Mouse (Mus musculus): Measurements from ENCODE around the gene Pcsk5. TPM values are rescaled to one million over a fixed set of nuclear protein-coding genes. Genes with fewer than 3 reads are reported as not detected.
"Not testable (repeated sequence)": the region's sequence is repeated elsewhere in the genome, so short reads cannot be mapped to it uniquely, and the experiment has no call there.

Gene Pcsk5
- polyA plus RNA-seq, 1 experiment from 2014 or later = 33.9 TPM

DNA sequence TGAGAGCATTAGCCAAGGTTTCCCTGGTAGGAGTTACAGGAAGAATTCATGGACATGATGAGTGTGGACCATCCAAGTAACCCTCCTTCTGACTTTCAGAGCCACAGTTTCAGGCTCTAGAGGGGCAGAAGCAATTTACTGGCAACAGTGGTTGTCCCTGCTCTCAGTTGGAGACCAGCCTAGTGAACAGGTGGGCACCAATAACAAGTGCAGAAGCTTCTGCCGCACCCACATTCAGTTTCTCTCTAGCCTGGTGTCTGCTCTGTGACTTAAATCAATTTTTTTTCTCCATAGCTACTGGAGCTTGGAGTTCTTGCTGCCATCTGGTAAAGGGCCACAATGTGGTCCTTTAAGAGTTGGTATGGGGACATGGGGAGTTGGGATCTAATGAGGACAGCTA is 341.3 kb downstream of the Pcsk5 start:
- Histone ChIP-seq H3K27me3 (no peaks in the 10 kb centered on the region), H3K4me2 (no peak overlapping the region), H3K36me3 (no peaks in the 10 kb centered on the region), H3K4me3 (no peak overlapping the region), H3K9me3 (no peaks in the 10 kb centered on the region), H3K27ac (no peak overlapping the region), H3K9ac (no peak overlapping the region), H3K4me1 (no peaks in the 10 kb centered on the region)
- no peak for ATAC-seq (ENCODE audit: insufficient number of reproducible peaks, insufficient read depth, low FRiP score, low TSS enrichment, low read depth)
- 93% methylated on average over 1 of the region's 1 CpGs for WGBS

DNA sequence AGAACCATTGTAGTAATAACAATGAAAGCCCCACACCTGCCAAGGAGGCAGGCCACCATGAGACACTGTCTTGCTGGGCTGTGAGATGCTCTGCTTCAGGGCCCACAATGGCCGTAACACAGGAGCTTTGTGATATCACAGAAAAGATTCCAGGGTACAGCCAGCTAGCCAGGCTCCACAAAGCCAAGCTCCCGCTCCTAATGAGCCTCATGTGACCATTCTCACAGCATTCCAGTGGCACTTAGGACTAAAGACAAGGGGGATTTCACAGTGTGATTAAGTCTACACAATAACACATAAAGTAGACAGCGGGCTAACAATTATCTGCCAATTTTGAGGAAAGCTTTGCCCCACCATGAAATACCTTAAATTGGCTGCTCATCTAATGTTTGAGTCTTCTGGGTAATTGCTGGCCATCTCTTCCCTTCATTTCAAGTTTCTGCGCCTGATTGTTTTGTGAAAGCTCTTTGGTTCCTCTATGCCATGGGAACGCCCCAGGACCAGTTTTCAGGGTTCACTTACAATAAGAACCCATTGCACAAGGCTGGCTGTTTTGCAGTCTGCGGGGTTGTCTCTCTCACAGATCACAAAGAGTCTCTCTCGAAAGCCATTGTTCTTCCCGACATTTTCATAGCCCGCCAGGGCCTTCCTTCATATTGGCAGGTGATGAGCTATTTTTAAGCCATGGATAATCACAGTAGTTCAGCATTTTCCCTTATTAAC is 345.4 kb downstream of the Pcsk5 start:
- H3K27me3 ChIP-seq = no peaks in the 10 kb centered on the region
- no peak overlapping the region for H3K4me2 ChIP-seq
- H3K9ac ChIP-seq = no peak overlapping the region
- 78% methylated on average over 9 of the region's 9 CpGs for WGBS
- no peaks in the 10 kb centered on the region for H3K9me3 ChIP-seq
- no peaks in the 10 kb centered on the region for H3K36me3 ChIP-seq
- H3K4me3 ChIP-seq = no peak overlapping the region
- H3K27ac ChIP-seq = no peak overlapping the region
- ATAC-seq (ENCODE audit: insufficient number of reproducible peaks, insufficient read depth, low FRiP score, low TSS enrichment, low read depth) = no peak
- H3K4me1 ChIP-seq = peaks cover 8% of the 10 kb centered on the region; the same call in 1 of the 2 replicates

GRCm38 (mm10) chr19:17491322-17491721 is 346.1 kb downstream of the Pcsk5 start:
- Histone ChIP-seq H3K27ac (no peak overlapping the region), H3K9ac (no peak overlapping the region), H3K36me3 (no peaks in the 10 kb centered on the region), H3K9me3 (no peaks in the 10 kb centered on the region), H3K4me2 (no peak overlapping the region), H3K27me3 (no peaks in the 10 kb centered on the region), H3K4me3 (no peak overlapping the region), H3K4me1 (peaks cover 8% of the 10 kb centered on the region; the same call in 1 of the 2 replicates)
- WGBS = 91% methylated on average over 3 of the region's 3 CpGs
- no peak for ATAC-seq (ENCODE audit: insufficient number of reproducible peaks, insufficient read depth, low FRiP score, low TSS enrichment, low read depth)

GRCm38 (mm10) chr19:17489866-17490141 is 347.6 kb downstream of the Pcsk5 start:
- Histone ChIP-seq H3K4me1 (peaks cover 8% of the 10 kb centered on the region; the same call in 1 of the 2 replicates), H3K4me3 (no peak overlapping the region), H3K36me3 (no peaks in the 10 kb centered on the region), H3K9me3 (no peaks in the 10 kb centered on the region), H3K9ac (no peak overlapping the region), H3K27ac (no peak overlapping the region), H3K27me3 (no peaks in the 10 kb centered on the region), H3K4me2 (no peak overlapping the region)
- WGBS = 57% methylated on average over 3 of the region's 3 CpGs
- no peak for ATAC-seq (ENCODE audit: insufficient number of reproducible peaks, insufficient read depth, low FRiP score, low TSS enrichment, low read depth)

DNA sequence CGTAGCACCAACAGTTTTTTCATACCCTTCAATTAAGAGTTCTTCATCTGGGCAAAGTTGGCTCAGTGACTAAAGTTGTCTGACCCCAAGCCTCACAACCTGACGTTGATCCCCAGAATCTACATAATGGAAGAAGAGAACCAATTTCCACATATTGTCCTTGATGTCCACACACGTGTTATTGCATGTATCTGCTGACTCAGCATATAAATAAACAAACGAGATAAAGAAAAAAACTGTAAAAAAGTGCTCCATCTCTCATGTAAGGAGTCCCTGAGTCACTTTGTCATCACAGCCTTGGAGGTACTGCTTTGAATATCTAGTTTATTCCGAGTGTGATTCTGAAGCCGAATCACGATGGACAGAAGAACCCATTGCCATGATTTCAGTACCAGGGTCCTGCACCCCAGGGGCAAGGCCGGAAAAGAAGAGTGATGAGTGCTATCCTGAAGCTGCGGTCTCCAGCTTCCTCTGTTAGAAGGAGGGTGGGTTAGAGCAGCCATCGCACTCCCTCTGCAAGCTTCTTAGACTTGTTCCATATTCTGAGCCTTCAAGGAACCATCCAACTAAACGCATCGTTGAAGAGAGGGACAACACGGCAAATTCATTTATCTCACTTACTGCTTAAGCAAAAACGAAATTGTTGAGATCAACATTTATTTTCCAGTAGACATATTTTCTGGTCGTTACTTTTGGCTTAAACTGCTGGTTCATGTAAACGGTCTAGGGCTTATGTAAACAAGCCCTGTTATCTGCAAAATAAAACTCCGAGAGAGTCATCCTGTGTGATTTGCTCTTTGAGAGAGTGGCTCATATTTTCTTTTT is 348.2 kb downstream of the Pcsk5 start:
- Histone ChIP-seq H3K9me3 (no peaks in the 10 kb centered on the region), H3K4me2 (no peak overlapping the region)

GRCm38 (mm10) chr19:17482126-17482790 is 355.2 kb downstream of the Pcsk5 start:
- no peak for ATAC-seq (ENCODE audit: insufficient number of reproducible peaks, insufficient read depth, low FRiP score, low TSS enrichment, low read depth)
- 56% methylated on average over 6 of the region's 6 CpGs for WGBS
- Histone ChIP-seq H3K4me3 (no peak overlapping the region), H3K36me3 (no peaks in the 10 kb centered on the region), H3K27me3 (no peaks in the 10 kb centered on the region), H3K27ac (no peak overlapping the region), H3K9me3 (no peaks in the 10 kb centered on the region), H3K4me1 (no peaks in the 10 kb centered on the region), H3K9ac (no peak overlapping the region), H3K4me2 (no peak overlapping the region)

More for the DNA sequence above, 348.2 kb downstream of the Pcsk5 start:
- ATAC-seq (ENCODE audit: insufficient number of reproducible peaks, insufficient read depth, low FRiP score, low TSS enrichment, low read depth) = no peak
- Histone ChIP-seq H3K27ac (no peak overlapping the region), H3K4me1 (peaks cover 8% of the 10 kb centered on the region; the same call in 1 of the 2 replicates), H3K27me3 (no peaks in the 10 kb centered on the region), H3K9ac (no peak overlapping the region), H3K36me3 (no peaks in the 10 kb centered on the region), H3K4me3 (no peak overlapping the region)
- WGBS = 81% methylated on average over 17 of the region's 17 CpGs

GRCm38 (mm10) chr19:17479471-17479870 is 358.0 kb downstream of the Pcsk5 start:
- H3K4me1 ChIP-seq = no peaks in the 10 kb centered on the region
- no peak overlapping the region for H3K4me2 ChIP-seq
- H3K9ac ChIP-seq = no peak overlapping the region
- 89% methylated on average over 5 of the region's 5 CpGs for WGBS
- no peaks in the 10 kb centered on the region for H3K27me3 ChIP-seq
- H3K36me3 ChIP-seq = no peaks in the 10 kb centered on the region
- no peaks in the 10 kb centered on the region for H3K9me3 ChIP-seq
- no peak overlapping the region for H3K4me3 ChIP-seq
- no peak for ATAC-seq (ENCODE audit: insufficient number of reproducible peaks, insufficient read depth, low FRiP score, low TSS enrichment, low read depth)
- H3K27ac ChIP-seq = no peak overlapping the region

DNA sequence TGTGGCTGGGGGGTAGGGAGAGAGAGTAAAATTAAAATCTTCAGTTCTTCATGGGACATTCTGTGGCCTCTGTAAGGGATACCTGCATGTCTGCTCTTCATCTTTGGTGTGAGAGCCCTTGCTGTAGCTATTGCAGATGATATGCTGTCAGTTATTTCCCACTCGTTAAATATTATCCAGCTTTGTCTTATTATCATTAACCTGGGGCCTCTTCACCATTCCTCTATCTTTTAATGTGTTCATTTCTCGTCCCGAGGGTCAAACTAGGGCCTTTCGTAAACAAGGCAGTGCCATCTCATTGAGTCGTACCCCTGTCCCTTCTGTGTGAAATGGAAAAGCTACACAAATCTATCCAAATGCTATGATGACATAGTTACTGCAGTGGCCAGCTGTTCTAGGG is 361.4 kb downstream of the Pcsk5 start:
- H3K27ac ChIP-seq = no peak overlapping the region
- 89% methylated on average over 5 of the region's 5 CpGs for WGBS
- ATAC-seq (ENCODE audit: insufficient number of reproducible peaks, insufficient read depth, low FRiP score, low TSS enrichment, low read depth) = no peak

GRCm38 (mm10) chr19:17473138-17473537 is 364.3 kb downstream of the Pcsk5 start:
- H3K27me3 ChIP-seq; H3K36me3 ChIP-seq; ATAC-seq (ENCODE audit: insufficient number of reproducible peaks, insufficient read depth, low FRiP score, low TSS enrichment, low read depth); H3K27ac ChIP-seq; H3K9ac ChIP-seq; H3K9me3 ChIP-seq; H3K4me2 ChIP-seq; H3K4me3 ChIP-seq: not testable (repeated sequence)
- peaks cover 28% of the 10 kb centered on the region for H3K4me1 ChIP-seq
- 93% methylated on average over 2 of the region's 2 CpGs for WGBS

More for the DNA sequence above, 361.4 kb downstream of the Pcsk5 start:
- Histone ChIP-seq H3K4me1 (peaks cover 19% of the 10 kb centered on the region), H3K9ac (no peak overlapping the region), H3K4me3 (no peak overlapping the region), H3K4me2 (no peak overlapping the region), H3K36me3 (no peaks in the 10 kb centered on the region), H3K9me3 (no peaks in the 10 kb centered on the region), H3K27me3 (no peaks in the 10 kb centered on the region)

- Histone ChIP-seq H3K9me3 (no peaks in the 10 kb centered on the region), H3K27ac (peak overlapping the region; percentile 57; the same call in 1 of the 2 replicates), H3K27me3 (0 out of 2 replicates have a peak, but pooled peaks cover under 1% of the 10 kb centered on the region), H3K9ac (no peak overlapping the region), H3K4me3 (no peak overlapping the region), H3K36me3 (no peaks in the 10 kb centered on the region), H3K4me2 (0 out of 2 replicates have a peak overlapping the region, but pooled peaks have one; percentile 5), H3K4me1 (peaks cover 28% of the 10 kb centered on the region)
- 14% methylated on average over 7 of the region's 7 CpGs for WGBS
- no peak for ATAC-seq (ENCODE audit: insufficient number of reproducible peaks, insufficient read depth, low FRiP score, low TSS enrichment, low read depth)
Observed at GRCm38 (mm10) chr19:17471861-17472260, 365.6 kb downstream of the Pcsk5 start.

DNA sequence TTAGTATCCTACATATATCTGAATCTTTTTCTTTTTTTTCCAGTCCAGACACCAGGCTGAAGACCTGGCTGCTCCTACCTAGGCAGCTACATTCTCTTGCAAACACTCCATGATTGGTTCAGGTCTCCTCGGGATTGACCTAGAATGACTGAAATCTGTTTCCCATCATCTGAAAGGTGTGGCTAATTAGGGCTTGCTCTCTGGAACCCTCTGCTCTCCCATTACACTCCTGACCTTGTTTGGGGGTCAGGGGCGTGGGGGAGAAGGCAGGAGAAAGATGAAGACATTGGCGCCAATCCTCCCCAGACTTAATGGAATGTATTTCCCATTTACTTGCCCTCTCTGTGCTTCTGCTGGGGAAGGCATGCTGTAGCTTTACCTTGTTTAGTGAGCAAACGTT is 366.2 kb downstream of the Pcsk5 start:
- Histone ChIP-seq H3K4me3 (no peak overlapping the region), H3K27ac (peak overlapping the region; percentile 22; the same call in 1 of the 2 replicates), H3K9me3 (no peaks in the 10 kb centered on the region), H3K4me2 (0 out of 2 replicates have a peak overlapping the region, but pooled peaks have one; percentile 7), H3K36me3 (no peaks in the 10 kb centered on the region), H3K9ac (no peak overlapping the region), H3K4me1 (peaks cover 32% of the 10 kb centered on the region), H3K27me3 (0 out of 2 replicates have a peak, but pooled peaks cover 3% of the 10 kb centered on the region)
- 27% methylated on average over 4 of the region's 4 CpGs for WGBS
- ATAC-seq (ENCODE audit: insufficient number of reproducible peaks, insufficient read depth, low FRiP score, low TSS enrichment, low read depth) = no peak

Data from embryonic facial prominence, embryonic 13.5 days (tissue).